Mouse (Mus musculus) cerebellum, adult 2 months (tissue): ENCODE data around the gene Dgkh. TPM values are rescaled to one million over a fixed set of nuclear protein-coding genes. Genes with fewer than 3 reads are reported as not detected.

Source experiments
- DNase-seq, 2 experiments: peaks; one replicate each; pipeline ENCODE4 v3.0.0; 2021
- H3K27ac ChIP-seq: fragments of 200-500 bp; 2 replicates; pipeline ENCODE4 v1.5.1; 2012; ENCODE audit warnings: low read length, control low read depth, inconsistent platforms; ENCODE audit not compliant: insufficient read depth
- H3K27me3 ChIP-seq: fragments of 200-500 bp; 2 replicates; pipeline ENCODE4 v1.6.1; 2012; ENCODE audit warnings: inconsistent platforms, mild to moderate bottlenecking, low read length, moderate library complexity; ENCODE audit not compliant: control insufficient read depth, insufficient read depth
- H3K4me1 ChIP-seq: fragments of 200-500 bp; 2 replicates; pipeline ENCODE4 v1.6.1; 2011; ENCODE audit warnings: low read length; ENCODE audit not compliant: control insufficient read depth, insufficient read depth
- H3K4me3 ChIP-seq: fragments of 200-500 bp; replicated peaks from 2 replicates; pipeline ENCODE3; 2011; ENCODE audit warnings: mild to moderate bottlenecking, low read depth, low read length, control low read depth; ENCODE audit not compliant: insufficient read depth
- CTCF ChIP-seq: fragments of 200-500 bp; IDR thresholded peaks from 2 replicates; pipeline ENCODE4 v1.5.1; 2011; ENCODE audit warnings: low read depth, mild to moderate bottlenecking, control low read depth, low read length, moderate library complexity, borderline replicate concordance; ENCODE audit not compliant: insufficient read depth
- POLR2A ChIP-seq: fragments of 200-500 bp; IDR thresholded peaks from 2 replicates; pipeline ENCODE4 v1.6.1; 2011; ENCODE audit warnings: low read length, control low read depth, borderline replicate concordance; ENCODE audit not compliant: insufficient read depth
- WGBS: fragments of 180-500 bp; shearing (Covaris S2); methylation state at CpG from one replicate; pipeline ENCODE4 v1.1.7; 2018; 5-methylcytosine and 5-hydroxymethylcytosine counted together
- polyA plus RNA-seq: library from polyadenylated mRNA; depleted of rRNA; stranded (reverse); fragments of >200 nt; gene quantifications from 2 replicates; pipeline ENCODE4 v1.2.3, GENCODE M21; 2012; rRNA removed

The Dgkh gene
- polyA plus RNA-seq = 8.9 and 9.5 TPM in 2 replicates

GRCm38 (mm10) chr14:78732617-78733312 lies at the start of gene Dgkh:
TSS of gene Dgkh (minus strand) at chr14:78732776.
- 2% methylated on average over 66 of the region's 71 CpGs for WGBS
- Histone ChIP-seq H3K4me1 (no peaks in the 10 kb centered on the region; the same call in 1 of the 2 replicates), H3K27ac (no peak within 1 kb of the TSS; the same call in 1 of the 2 replicates), H3K4me3 (peak within 1 kb of the TSS; percentile 76), H3K27me3 (no peaks in the 10 kb centered on the region)
- peak; percentile 76 to 77 for DNase-seq
- TF ChIP-seq POLR2A = peak; percentile 32; the same call in 1 of the 2 replicates
- TF ChIP-seq CTCF = no peak

DNA sequence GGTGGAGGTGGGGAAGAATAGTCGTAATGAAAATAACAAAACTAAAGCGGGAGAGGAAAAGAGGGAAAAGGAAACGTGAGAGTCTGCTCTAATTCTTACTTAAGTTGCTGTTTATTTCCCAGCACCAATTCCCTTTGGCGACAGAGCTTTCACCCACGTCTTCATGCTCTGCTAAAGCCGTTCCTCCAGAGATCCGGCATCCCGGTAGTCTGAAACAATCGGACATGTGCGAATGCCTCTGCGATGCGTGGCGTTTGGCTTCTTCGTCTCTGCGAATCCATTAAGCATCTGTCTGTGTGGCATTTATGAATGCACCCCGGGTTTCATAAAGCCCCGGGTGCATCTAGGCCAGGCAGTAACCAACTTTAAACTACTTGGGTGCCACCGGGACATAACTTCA lies 44.6 kb upstream of the Dgkh start:
- DNase-seq = peak in 1 of 2 experiments; percentile 3
- WGBS = 18% methylated on average over 18 of the region's 18 CpGs
- Histone ChIP-seq H3K4me1 (peaks cover 2% of the 10 kb centered on the region; the same call in 1 of the 2 replicates), H3K4me3 (peak overlapping the region; percentile 11), H3K27me3 (no peaks in the 10 kb centered on the region), H3K27ac (no peak overlapping the region)
- no peak for TF ChIP-seq CTCF
- TF ChIP-seq POLR2A = no peak

DNA sequence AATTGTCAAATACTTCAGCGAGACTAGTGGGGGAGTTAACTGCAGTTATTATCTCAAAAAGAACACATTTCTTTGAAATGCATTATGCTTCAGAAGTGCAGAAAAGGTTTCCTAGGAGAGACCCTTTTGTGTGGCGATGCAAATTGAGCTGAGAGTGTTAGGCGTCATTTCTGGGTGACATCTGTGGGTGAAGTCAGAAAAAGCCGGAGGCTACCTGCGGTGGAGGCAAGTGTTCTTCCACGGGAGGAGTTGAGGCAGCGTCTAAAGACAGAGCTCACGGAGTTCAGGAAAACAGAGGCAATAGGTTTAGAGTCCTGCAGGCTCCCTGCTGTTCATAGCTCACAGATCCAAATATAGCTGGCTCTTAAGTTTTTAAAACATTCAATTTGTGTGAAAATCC lies 44.1 kb upstream of the Dgkh start:
- Histone ChIP-seq H3K4me1 (peaks cover 2% of the 10 kb centered on the region; the same call in 1 of the 2 replicates), H3K27me3 (no peaks in the 10 kb centered on the region), H3K27ac (no peak overlapping the region), H3K4me3 (no peak overlapping the region)
- TF ChIP-seq POLR2A (no peak), CTCF (no peak)
- peak in 1 of 2 experiments; percentile 5 for DNase-seq
- 17% methylated on average over 8 of the region's 8 CpGs for WGBS

- TF ChIP-seq POLR2A (no peak), CTCF (no peak)
- H3K4me3 ChIP-seq = no peak overlapping the region
- 78% methylated on average over 14 of the region's 14 CpGs for WGBS
- no peak for DNase-seq
- H3K4me1 ChIP-seq = peaks cover 2% of the 10 kb centered on the region; the same call in 1 of the 2 replicates
- no peak overlapping the region for H3K27ac ChIP-seq
- no peaks in the 10 kb centered on the region for H3K27me3 ChIP-seq
Observed at GRCm38 (mm10) chr14:78775699-78776098, 43.1 kb upstream of the Dgkh start.

GRCm38 (mm10) chr14:78775226-78775625 lies 42.6 kb upstream of the Dgkh start:
- Histone ChIP-seq H3K4me1 (peaks cover 2% of the 10 kb centered on the region; the same call in 1 of the 2 replicates), H3K4me3 (no peak overlapping the region), H3K27ac (no peak overlapping the region), H3K27me3 (no peaks in the 10 kb centered on the region)
- TF ChIP-seq CTCF (no peak), POLR2A (no peak)
- DNase-seq = no peak
- WGBS = 60% methylated on average over 6 of the region's 6 CpGs

GRCm38 (mm10) chr14:78770457-78770856 lies 37.9 kb upstream of the Dgkh start:
- TF ChIP-seq POLR2A = no peak
- no peak for TF ChIP-seq CTCF
- Histone ChIP-seq H3K4me3 (no peak overlapping the region), H3K27me3 (no peaks in the 10 kb centered on the region), H3K27ac (no peak overlapping the region), H3K4me1 (no peaks in the 10 kb centered on the region)
- WGBS = 26% methylated on average over 3 of the region's 3 CpGs
- no peak for DNase-seq

GRCm38 (mm10) chr14:78761064-78761463 lies 28.5 kb upstream of the Dgkh start:
- Histone ChIP-seq H3K4me1 (no peaks in the 10 kb centered on the region), H3K27ac (no peak overlapping the region), H3K4me3 (no peak overlapping the region), H3K27me3 (no peaks in the 10 kb centered on the region)
- no peak for TF ChIP-seq POLR2A
- no peak for TF ChIP-seq CTCF
- WGBS = 87% methylated on average over 2 of the region's 2 CpGs
- no peak for DNase-seq

GRCm38 (mm10) chr14:78759491-78759890 lies 26.9 kb upstream of the Dgkh start:
- Histone ChIP-seq H3K27me3 (no peaks in the 10 kb centered on the region), H3K27ac (no peak overlapping the region), H3K4me1 (no peaks in the 10 kb centered on the region), H3K4me3 (no peak overlapping the region)
- TF ChIP-seq POLR2A (no peak), CTCF (no peak)
- DNase-seq = no peak
- WGBS = 30% methylated on average over 3 of the region's 3 CpGs
